Mouse (Mus musculus): ENCODE measurements at regions not wholly inside any gene's neighbourhood (a gene's known extent, or its start where the extent isn't known, plus 50 kb on each side); places are given as distances from the start of the nearest gene placed in this dataset.

- H3K27ac ChIP-seq (replicated peaks): peak overlapping the region; percentile 45; the same call in 1 of the 2 replicates
- H3K9me3 ChIP-seq: no peaks in the 10 kb centered on the region
- no peaks in the 10 kb centered on the region for H3K27me3 ChIP-seq (replicated peaks)
- no peak overlapping the region for H3K4me2 ChIP-seq
- 76% methylated on average over 11 of the region's 11 CpGs for WGBS
- no peak overlapping the region for H3K9ac ChIP-seq
- H3K36me3 ChIP-seq: no peaks in the 10 kb centered on the region
- ATAC-seq (ENCODE audit: extremely low read depth, insufficient number of reproducible peaks, low FRiP score, low TSS enrichment): no peak
- peaks cover 14% of the 10 kb centered on the region for H3K4me1 ChIP-seq
- no peak overlapping the region for H3K4me3 ChIP-seq
Measured at GRCm38 (mm10) chr12:70706806-70707628, 118.3 kb upstream of the Frmd6 start.

- H3K9ac ChIP-seq: no peak overlapping the region
- H3K36me3 ChIP-seq: no peaks in the 10 kb centered on the region
- peaks cover 22% of the 10 kb centered on the region for H3K4me1 ChIP-seq
- H3K4me2 ChIP-seq: no peak overlapping the region
- peak overlapping the region; percentile 45; the same call in 1 of the 2 replicates for H3K27ac ChIP-seq (replicated peaks)
- no peaks in the 10 kb centered on the region for H3K9me3 ChIP-seq
- no peak overlapping the region for H3K4me3 ChIP-seq
- 44% methylated on average over 6 of the region's 6 CpGs for WGBS
- no peaks in the 10 kb centered on the region for H3K27me3 ChIP-seq (replicated peaks)
- ATAC-seq (ENCODE audit: extremely low read depth, insufficient number of reproducible peaks, low FRiP score, low TSS enrichment): no peak
Measured at GRCm38 (mm10) chr12:70707629-70708289, 117.6 kb upstream of the Frmd6 start.

GRCm38 (mm10) chr12:70708290-70708668 is 117.0 kb upstream of the Frmd6 start:
- no peak for ATAC-seq (ENCODE audit: extremely low read depth, insufficient number of reproducible peaks, low FRiP score, low TSS enrichment)
- no peak overlapping the region for H3K4me2 ChIP-seq
- 83% methylated on average over 5 of the region's 5 CpGs for WGBS
- peaks cover 27% of the 10 kb centered on the region for H3K4me1 ChIP-seq
- H3K36me3 ChIP-seq: no peaks in the 10 kb centered on the region
- no peak overlapping the region for H3K4me3 ChIP-seq
- 0 out of 2 replicates have a peak overlapping the region, but pooled peaks have one; percentile 45 for H3K27ac ChIP-seq (replicated peaks)
- H3K27me3 ChIP-seq (replicated peaks): no peaks in the 10 kb centered on the region
- no peak overlapping the region for H3K9ac ChIP-seq
- H3K9me3 ChIP-seq: no peaks in the 10 kb centered on the region

GRCm38 (mm10) chr12:70710311-70710710 is 115.0 kb upstream of the Frmd6 start:
- no peak for ATAC-seq (ENCODE audit: extremely low read depth, insufficient number of reproducible peaks, low FRiP score, low TSS enrichment)
- WGBS: 88% methylated on average over 7 of the region's 7 CpGs
- Histone ChIP-seq H3K27ac (replicated peaks) (no peak overlapping the region), H3K4me3 (no peak overlapping the region), H3K4me2 (no peak overlapping the region), H3K9me3 (no peaks in the 10 kb centered on the region), H3K4me1 (peaks cover 34% of the 10 kb centered on the region), H3K27me3 (replicated peaks) (no peaks in the 10 kb centered on the region), H3K36me3 (no peaks in the 10 kb centered on the region), H3K9ac (no peak overlapping the region)

GRCm38 (mm10) chr12:70711030-70711429 is 114.3 kb upstream of the Frmd6 start:
- Histone ChIP-seq H3K4me2 (no peak overlapping the region), H3K9ac (no peak overlapping the region), H3K9me3 (no peaks in the 10 kb centered on the region; the same call in 1 of the 2 replicates), H3K27ac (replicated peaks) (no peak overlapping the region), H3K36me3 (no peaks in the 10 kb centered on the region), H3K4me3 (no peak overlapping the region), H3K27me3 (replicated peaks) (no peaks in the 10 kb centered on the region), H3K4me1 (peaks cover 34% of the 10 kb centered on the region)
- WGBS: 50% methylated on average over 5 of the region's 5 CpGs
- ATAC-seq (ENCODE audit: extremely low read depth, insufficient number of reproducible peaks, low FRiP score, low TSS enrichment): no peak

- Histone ChIP-seq H3K4me2 (no peak overlapping the region), H3K4me3 (no peak overlapping the region), H3K36me3 (no peaks in the 10 kb centered on the region), H3K9me3 (no peaks in the 10 kb centered on the region; the same call in 1 of the 2 replicates), H3K27me3 (replicated peaks) (no peaks in the 10 kb centered on the region), H3K4me1 (peaks cover 29% of the 10 kb centered on the region), H3K27ac (replicated peaks) (no peak overlapping the region), H3K9ac (no peak overlapping the region)
- WGBS: 30% methylated on average over 5 of the region's 5 CpGs
- ATAC-seq (ENCODE audit: extremely low read depth, insufficient number of reproducible peaks, low FRiP score, low TSS enrichment): no peak
Measured at GRCm38 (mm10) chr12:70712322-70713024, 112.8 kb upstream of the Frmd6 start.

- no peaks in the 10 kb centered on the region for H3K36me3 ChIP-seq
Measured at GRCm38 (mm10) chr12:70713499-70714280, 111.6 kb upstream of the Frmd6 start.

GRCm38 (mm10) chr12:70714281-70714679 is 111.0 kb upstream of the Frmd6 start:
- H3K4me1 ChIP-seq: peaks cover 32% of the 10 kb centered on the region
- no peaks in the 10 kb centered on the region for H3K36me3 ChIP-seq
- no peak overlapping the region for H3K27ac ChIP-seq (replicated peaks)
- no peak overlapping the region for H3K4me3 ChIP-seq
- ATAC-seq (ENCODE audit: extremely low read depth, insufficient number of reproducible peaks, low FRiP score, low TSS enrichment): no peak
- no peak overlapping the region for H3K4me2 ChIP-seq
- no peak overlapping the region for H3K9ac ChIP-seq
- no peaks in the 10 kb centered on the region; the same call in 1 of the 2 replicates for H3K9me3 ChIP-seq
- H3K27me3 ChIP-seq (replicated peaks): no peaks in the 10 kb centered on the region
- WGBS: 73% methylated on average over 11 of the region's 11 CpGs

More at GRCm38 (mm10) chr12:70713499-70714280, 111.6 kb upstream of the Frmd6 start:
- Histone ChIP-seq H3K27me3 (replicated peaks) (no peaks in the 10 kb centered on the region), H3K4me3 (no peak overlapping the region), H3K27ac (replicated peaks) (no peak overlapping the region), H3K9ac (no peak overlapping the region), H3K4me1 (peaks cover 27% of the 10 kb centered on the region), H3K9me3 (no peaks in the 10 kb centered on the region; the same call in 1 of the 2 replicates), H3K4me2 (no peak overlapping the region)
- WGBS: 61% methylated on average over 18 of the region's 18 CpGs
- ATAC-seq (ENCODE audit: extremely low read depth, insufficient number of reproducible peaks, low FRiP score, low TSS enrichment): no peak

- no peak overlapping the region for H3K4me2 ChIP-seq
- H3K4me3 ChIP-seq: no peak overlapping the region
- H3K27ac ChIP-seq (replicated peaks): no peak overlapping the region
- no peaks in the 10 kb centered on the region for H3K27me3 ChIP-seq (replicated peaks)
- ATAC-seq (ENCODE audit: extremely low read depth, insufficient number of reproducible peaks, low FRiP score, low TSS enrichment): no peak
- WGBS: 78% methylated on average over 2 of the region's 2 CpGs
- no peaks in the 10 kb centered on the region; the same call in 1 of the 2 replicates for H3K9me3 ChIP-seq
- no peak overlapping the region for H3K9ac ChIP-seq
- peaks cover 37% of the 10 kb centered on the region for H3K4me1 ChIP-seq
- H3K36me3 ChIP-seq: no peaks in the 10 kb centered on the region
Measured at GRCm38 (mm10) chr12:70715836-70716235, 109.5 kb upstream of the Frmd6 start.

GRCm38 (mm10) chr12:70718602-70719001 is 106.7 kb upstream of the Frmd6 start:
- no peak overlapping the region for H3K9ac ChIP-seq
- WGBS: 16% methylated on average over 1 of the region's 1 CpGs
- H3K4me1 ChIP-seq: peaks cover 24% of the 10 kb centered on the region
- no peak overlapping the region for H3K4me2 ChIP-seq
- no peaks in the 10 kb centered on the region for H3K36me3 ChIP-seq
- H3K9me3 ChIP-seq: no peaks in the 10 kb centered on the region; the same call in 1 of the 2 replicates
- no peak overlapping the region for H3K4me3 ChIP-seq
- H3K27me3 ChIP-seq (replicated peaks): no peaks in the 10 kb centered on the region
- no peak for ATAC-seq (ENCODE audit: extremely low read depth, insufficient number of reproducible peaks, low FRiP score, low TSS enrichment)
- H3K27ac ChIP-seq (replicated peaks): no peak overlapping the region

Data from heart, embryonic 13.5 days (tissue).